Comparison of ENCODE assay signal across 8 mouse cellular contexts in the genomic region with DNA sequence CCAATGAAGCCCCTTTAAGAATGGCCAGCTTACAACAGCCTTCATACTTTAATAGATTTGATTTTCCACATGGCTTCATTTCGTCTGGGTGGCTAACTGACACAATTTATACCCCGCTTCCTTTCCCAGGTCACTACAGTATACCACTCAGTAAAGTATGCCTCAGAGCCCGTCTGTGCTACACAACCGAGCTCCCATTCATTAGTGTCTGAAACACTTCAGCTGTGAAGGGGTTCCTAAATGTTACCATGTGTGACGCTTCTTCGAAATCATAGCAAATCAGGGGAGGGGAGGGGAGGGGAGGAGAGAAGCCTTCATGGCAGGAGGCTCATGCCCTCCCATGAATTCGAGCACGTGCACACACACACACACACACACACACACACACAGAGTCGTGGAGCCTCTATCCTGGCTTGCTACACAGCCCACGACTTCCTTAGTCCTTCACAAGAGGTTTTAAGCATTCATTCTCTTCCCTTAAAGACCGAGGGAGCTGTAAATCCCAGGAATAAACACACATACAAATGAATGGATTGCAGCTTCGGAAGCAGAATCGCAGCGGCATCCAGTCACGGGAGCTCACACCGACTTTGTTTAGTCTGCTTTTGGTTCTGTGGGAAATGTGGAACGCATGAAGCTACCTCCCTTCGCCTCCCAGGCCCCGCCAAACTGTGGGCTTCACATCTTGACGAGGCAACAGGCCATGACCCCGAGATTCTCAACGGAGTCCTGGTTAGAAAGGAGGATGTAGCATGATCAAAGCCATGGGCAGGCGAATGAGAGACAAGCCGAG.
DNase-seq lines count a peak whose midpoint lies in the region; ATAC-seq and TF ChIP-seq lines count a peak whose summit lies in the region.

No protein-coding gene starts in this region.

- no peak overlapping the region; the same call in 1 of the 2 replicates for H3K9ac ChIP-seq in kidney, embryonic 14.5 days (ENCODE audit: low read depth, low read length)
- H3K9ac ChIP-seq in forebrain, embryonic 11.5 days (ENCODE audit: low read length) = no peak overlapping the region
- H3K9ac ChIP-seq in limb, embryonic 13.5 days = peak overlapping the region; percentile 19; the same call in 1 of the 2 replicates
- H3K9ac ChIP-seq in neural tube, embryonic 13.5 days = no peak overlapping the region

- H3K4me2 ChIP-seq in kidney, embryonic 14.5 days (replicated peaks; ENCODE audit: low read depth, low read length) = peak overlapping the region; percentile 9
- no peak overlapping the region for H3K4me2 ChIP-seq in forebrain, embryonic 11.5 days (ENCODE audit: low read depth, low read length, severe bottlenecking)
- H3K4me2 ChIP-seq in limb, embryonic 13.5 days (replicated peaks) = peak overlapping the region; percentile 50
- H3K4me2 ChIP-seq in neural tube, embryonic 13.5 days = peak overlapping the region; percentile 35

- no peaks in the 10 kb centered on the region for H3K27me3 ChIP-seq in kidney, embryonic 14.5 days (ENCODE audit: control insufficient read depth, insufficient read depth, low read length)
- H3K27me3 ChIP-seq in kidney, adult 2 months (replicated peaks; ENCODE audit: control insufficient read depth, insufficient read depth, low read length) = no peaks in the 10 kb centered on the region
- no peaks in the 10 kb centered on the region for H3K27me3 ChIP-seq in forebrain, embryonic 11.5 days (ENCODE audit: control insufficient read depth, insufficient read depth, low read length)
- peaks cover 12% of the 10 kb centered on the region; the same call in 1 of the 2 replicates for H3K27me3 ChIP-seq in limb, embryonic 13.5 days
- H3K27me3 ChIP-seq in neural tube, embryonic 13.5 days = no peaks in the 10 kb centered on the region
- H3K27me3 ChIP-seq in thymus, adult 2 months (ENCODE audit: control insufficient read depth, insufficient read depth, low read length) = no peaks in the 10 kb centered on the region

- peak overlapping the region; percentile 2; the same call in 1 of the 2 replicates for H3K4me3 ChIP-seq in kidney, embryonic 14.5 days (ENCODE audit: low read length)
- no peak overlapping the region for H3K4me3 ChIP-seq in kidney, adult 2 months (ENCODE audit: insufficient read depth, low read depth, low read length)
- no peak overlapping the region for H3K4me3 ChIP-seq in forebrain, embryonic 11.5 days (ENCODE audit: low read depth, low read length)
- peak overlapping the region; percentile 10; the same call in 1 of the 2 replicates for H3K4me3 ChIP-seq in limb, embryonic 13.5 days
- no peak overlapping the region for H3K4me3 ChIP-seq in neural tube, embryonic 13.5 days
- no peak overlapping the region for H3K4me3 ChIP-seq in thymus, adult 2 months (ENCODE audit: control insufficient read depth, insufficient read depth, low read length)

- no peak for DNase-seq in kidney, adult 2 months
- DNase-seq in forebrain, embryonic 11.5 days (ENCODE audit: low spot score) = no peak
- DNase-seq in layer of hippocampus, postnatal 10 days (ENCODE audit: low spot score in 2 of 2) = no peak
- no peak for DNase-seq in thymus, adult 2 months
- no peak for DNase-seq in B cell, adult 2 months

- no peak for TF ChIP-seq POLR2A in kidney, adult 2 months (IDR thresholded peaks at IDR 0.05; ENCODE audit: low read depth, low read length)
- TF ChIP-seq POLR2A in thymus, adult 2 months (IDR thresholded peaks at IDR 0.05; ENCODE audit: control insufficient read depth, extremely low read depth, insufficient read depth, low read length, poor library complexity) = no peak

- H3K27ac ChIP-seq in kidney, embryonic 14.5 days (ENCODE audit: low read depth, low read length) = peak overlapping the region; percentile 81
- H3K27ac ChIP-seq in kidney, adult 2 months (ENCODE audit: insufficient read depth, low read depth, low read length) = no peak overlapping the region
- peak overlapping the region; percentile 1; the same call in 1 of the 2 replicates for H3K27ac ChIP-seq in forebrain, embryonic 11.5 days (ENCODE audit: low read depth, low read length)
- H3K27ac ChIP-seq in limb, embryonic 13.5 days = peak overlapping the region; percentile 74
- H3K27ac ChIP-seq in neural tube, embryonic 13.5 days (replicated peaks) = peak overlapping the region; percentile 46; the same call in 1 of the 2 replicates
- H3K27ac ChIP-seq in thymus, adult 2 months (ENCODE audit: control insufficient read depth, insufficient read depth, low read length) = no peak overlapping the region

- peaks cover 8% of the 10 kb centered on the region; the same call in 1 of the 2 replicates for H3K36me3 ChIP-seq in kidney, embryonic 14.5 days (ENCODE audit: control insufficient read depth, insufficient read depth, low read length)
- no peaks in the 10 kb centered on the region for H3K36me3 ChIP-seq in kidney, adult 2 months (ENCODE audit: control insufficient read depth, insufficient read depth, low read length)
- no peaks in the 10 kb centered on the region; the same call in 1 of the 2 replicates for H3K36me3 ChIP-seq in forebrain, embryonic 11.5 days (ENCODE audit: control insufficient read depth, insufficient read depth, low read length)
- peaks cover 26% of the 10 kb centered on the region for H3K36me3 ChIP-seq in limb, embryonic 13.5 days
- no peaks in the 10 kb centered on the region for H3K36me3 ChIP-seq in neural tube, embryonic 13.5 days
- no peaks in the 10 kb centered on the region for H3K36me3 ChIP-seq in thymus, adult 2 months (ENCODE audit: control insufficient read depth, insufficient read depth, low read length)

- 19% methylated on average over 24 of the region's 24 CpGs for WGBS in kidney, embryonic 14.5 days
- 38% methylated on average over 24 of the region's 24 CpGs for WGBS in kidney, adult 2 months
- WGBS in forebrain, embryonic 11.5 days = 58% methylated on average over 24 of the region's 24 CpGs
- WGBS in limb, embryonic 13.5 days = 15% methylated on average over 24 of the region's 24 CpGs
- 36% methylated on average over 24 of the region's 24 CpGs for WGBS in neural tube, embryonic 13.5 days
- WGBS in thymus, adult 2 months = 84% methylated on average over 24 of the region's 24 CpGs

- ATAC-seq in kidney, embryonic 14.5 days (ENCODE audit: low FRiP score, low TSS enrichment) = peak; percentile 86
- peak; percentile 51 for ATAC-seq in forebrain, embryonic 11.5 days (replicated peaks; ENCODE audit: low FRiP score)
- peak; percentile 75 for ATAC-seq in limb, embryonic 13.5 days (ENCODE audit: low FRiP score, low read depth)
- ATAC-seq in neural tube, embryonic 13.5 days (ENCODE audit: low read depth) = peak; percentile 81

- no peak for TF ChIP-seq CTCF in kidney, adult 2 months (conservative IDR thresholded peaks at IDR 0.05; ENCODE audit: insufficient read depth, insufficient read length, low read depth, low read length)
- no peak for TF ChIP-seq CTCF in thymus, adult 2 months (IDR thresholded peaks at IDR 0.05; ENCODE audit: borderline replicate concordance, control insufficient read depth, extremely low read depth, insufficient read depth, low read length, poor library complexity)

- no peaks in the 10 kb centered on the region for H3K9me3 ChIP-seq in kidney, embryonic 14.5 days (ENCODE audit: control insufficient read depth, low read length)
- H3K9me3 ChIP-seq in forebrain, embryonic 11.5 days (ENCODE audit: control insufficient read depth, low read length) = no peaks in the 10 kb centered on the region
- H3K9me3 ChIP-seq in limb, embryonic 13.5 days = no peaks in the 10 kb centered on the region
- H3K9me3 ChIP-seq in neural tube, embryonic 13.5 days = no peaks in the 10 kb centered on the region

- peaks cover 57% of the 10 kb centered on the region for H3K4me1 ChIP-seq in kidney, embryonic 14.5 days (ENCODE audit: control insufficient read depth, insufficient read depth, low read length)
- H3K4me1 ChIP-seq in kidney, adult 2 months (ENCODE audit: control insufficient read depth, insufficient read depth, low read length) = no peaks in the 10 kb centered on the region
- H3K4me1 ChIP-seq in forebrain, embryonic 11.5 days (replicated peaks; ENCODE audit: control insufficient read depth, insufficient read depth, low read length) = peaks cover 7% of the 10 kb centered on the region; the same call in 1 of the 2 replicates
- H3K4me1 ChIP-seq in limb, embryonic 13.5 days = peaks cover 61% of the 10 kb centered on the region
- H3K4me1 ChIP-seq in neural tube, embryonic 13.5 days (replicated peaks) = peaks cover 33% of the 10 kb centered on the region
- H3K4me1 ChIP-seq in thymus, adult 2 months (replicated peaks; ENCODE audit: control insufficient read depth, insufficient read depth, low read length) = no peaks in the 10 kb centered on the region

Comparison
In these comparisons a context has a peak if more than half of its experiments do, and no peak if none do; other contexts are left out.
1. H3K27ac ChIP-seq: peak in kidney, embryonic 14.5 days (single experiment), forebrain, embryonic 11.5 days (single experiment), limb, embryonic 13.5 days (single experiment) and neural tube, embryonic 13.5 days (single experiment); none in kidney, adult 2 months (single experiment) and thymus, adult 2 months (single experiment).
2. H3K4me3 ChIP-seq: peak in kidney, embryonic 14.5 days (single experiment) and limb, embryonic 13.5 days (single experiment); none in kidney, adult 2 months (single experiment), forebrain, embryonic 11.5 days (single experiment), neural tube, embryonic 13.5 days (single experiment) and thymus, adult 2 months (single experiment).
3. Peak in every context shown above with its lines, with median percentiles within 50 percentile points of each other: ATAC-seq.